Mouse (Mus musculus): ENCODE results near the gene Lamtor4. TPM values are rescaled to one million over a fixed set of nuclear protein-coding genes. Genes with fewer than 3 reads are reported as not detected.

The Lamtor4 gene
- polyA plus RNA-seq, 1 experiment from 2014 or later = 47.7 TPM

GRCm38 (mm10) chr5:138263260-138264206, 8.3 kb downstream of the Lamtor4 start, which contains the start of gene BC037034:
Gene BC037034, minus strand, starts transcription at chr5:138264033.
- Histone ChIP-seq H3K27ac (ENCODE audit: low read depth, low read length) (0 out of 2 replicates have a peak within 1 kb of the TSS, but pooled peaks have one; percentile 68), H3K36me3 (ENCODE audit: control insufficient read depth, insufficient read depth, low read length) (peaks cover 36% of the 10 kb centered on the region), H3K4me1 (ENCODE audit: control insufficient read depth, insufficient read depth, low read length) (peaks cover 11% of the 10 kb centered on the region), H3K9me3 (ENCODE audit: control insufficient read depth, low read length) (no peaks in the 10 kb centered on the region), H3K27me3 (ENCODE audit: control insufficient read depth, insufficient read depth, low read length) (no peaks in the 10 kb centered on the region), H3K4me3 (ENCODE audit: low read length) (peak within 1 kb of the TSS; percentile 81), H3K9ac (ENCODE audit: low read depth, low read length) (peak within 1 kb of the TSS; percentile 86), H3K4me2 (replicated peaks; ENCODE audit: low read depth, low read length) (peak within 1 kb of the TSS; percentile 87)
- under 1% methylated on average over 71 of the region's 71 CpGs for WGBS
- ATAC-seq (ENCODE audit: low FRiP score, low TSS enrichment) = peak; percentile 91

- H3K4me3 ChIP-seq (ENCODE audit: low read length) = peak overlapping the region; percentile 81
- H3K9ac ChIP-seq (ENCODE audit: low read depth, low read length) = peak overlapping the region; percentile 86
- H3K27ac ChIP-seq (ENCODE audit: low read depth, low read length) = no peak overlapping the region
- H3K4me2 ChIP-seq (replicated peaks; ENCODE audit: low read depth, low read length) = peak overlapping the region; percentile 87
- no peaks in the 10 kb centered on the region for H3K9me3 ChIP-seq (ENCODE audit: control insufficient read depth, low read length)
- no peaks in the 10 kb centered on the region for H3K27me3 ChIP-seq (ENCODE audit: control insufficient read depth, insufficient read depth, low read length)
- H3K36me3 ChIP-seq (ENCODE audit: control insufficient read depth, insufficient read depth, low read length) = peaks cover 29% of the 10 kb centered on the region
- 18% methylated on average over 6 of the region's 6 CpGs for WGBS
- peaks cover 11% of the 10 kb centered on the region for H3K4me1 ChIP-seq (ENCODE audit: control insufficient read depth, insufficient read depth, low read length)
- ATAC-seq (ENCODE audit: low FRiP score, low TSS enrichment) = no peak
These were observed 8.9 kb downstream of the Lamtor4 start for GRCm38 (mm10) chr5:138264207-138264578.

GRCm38 (mm10) chr5:138265712-138266111, 10.4 kb downstream of the Lamtor4 start:
- no peak overlapping the region for H3K9ac ChIP-seq (ENCODE audit: low read depth, low read length)
- H3K4me1 ChIP-seq (ENCODE audit: control insufficient read depth, insufficient read depth, low read length) = peaks cover 11% of the 10 kb centered on the region
- 92% methylated on average over 4 of the region's 4 CpGs for WGBS
- H3K4me3 ChIP-seq (ENCODE audit: low read length) = no peak overlapping the region
- no peak overlapping the region for H3K27ac ChIP-seq (ENCODE audit: low read depth, low read length)
- H3K27me3 ChIP-seq (ENCODE audit: control insufficient read depth, insufficient read depth, low read length) = no peaks in the 10 kb centered on the region
- no peak for ATAC-seq (ENCODE audit: low FRiP score, low TSS enrichment)
- H3K4me2 ChIP-seq (replicated peaks; ENCODE audit: low read depth, low read length) = no peak overlapping the region
- H3K9me3 ChIP-seq (ENCODE audit: control insufficient read depth, low read length) = no peaks in the 10 kb centered on the region
- H3K36me3 ChIP-seq (ENCODE audit: control insufficient read depth, insufficient read depth, low read length) = peaks cover 16% of the 10 kb centered on the region

- H3K27me3 ChIP-seq (ENCODE audit: control insufficient read depth, insufficient read depth, low read length) = no peaks in the 10 kb centered on the region
- peaks cover 14% of the 10 kb centered on the region for H3K4me1 ChIP-seq (ENCODE audit: control insufficient read depth, insufficient read depth, low read length)
- H3K27ac ChIP-seq (ENCODE audit: low read depth, low read length) = no peak overlapping the region
- no peak overlapping the region for H3K4me2 ChIP-seq (replicated peaks; ENCODE audit: low read depth, low read length)
- WGBS = 90% methylated on average over 3 of the region's 3 CpGs
- H3K9ac ChIP-seq (ENCODE audit: low read depth, low read length) = no peak overlapping the region
- no peak overlapping the region for H3K4me3 ChIP-seq (ENCODE audit: low read length)
- ATAC-seq (ENCODE audit: low FRiP score, low TSS enrichment) = no peak
- H3K9me3 ChIP-seq (ENCODE audit: control insufficient read depth, low read length) = no peaks in the 10 kb centered on the region
- H3K36me3 ChIP-seq (ENCODE audit: control insufficient read depth, insufficient read depth, low read length) = peaks cover 2% of the 10 kb centered on the region; the same call in 1 of the 2 replicates
These were observed 11.8 kb downstream of the Lamtor4 start for GRCm38 (mm10) chr5:138267114-138267513.

- Histone ChIP-seq H3K36me3 (ENCODE audit: control insufficient read depth, insufficient read depth, low read length) (no peaks in the 10 kb centered on the region; the same call in 1 of the 2 replicates), H3K27ac (ENCODE audit: low read depth, low read length) (no peak overlapping the region), H3K27me3 (ENCODE audit: control insufficient read depth, insufficient read depth, low read length) (no peaks in the 10 kb centered on the region), H3K4me3 (ENCODE audit: low read length) (no peak overlapping the region), H3K9ac (ENCODE audit: low read depth, low read length) (no peak overlapping the region), H3K4me1 (ENCODE audit: control insufficient read depth, insufficient read depth, low read length) (peaks cover 4% of the 10 kb centered on the region; the same call in 1 of the 2 replicates), H3K9me3 (ENCODE audit: control insufficient read depth, low read length) (no peaks in the 10 kb centered on the region), H3K4me2 (replicated peaks; ENCODE audit: low read depth, low read length) (no peak overlapping the region)
- no peak for ATAC-seq (ENCODE audit: low FRiP score, low TSS enrichment)
- WGBS = 81% methylated on average over 4 of the region's 4 CpGs
These were observed 13.7 kb downstream of the Lamtor4 start for GRCm38 (mm10) chr5:138268980-138269379.

GRCm38 (mm10) chr5:138271232-138271631, 15.9 kb downstream of the Lamtor4 start:
- no peaks in the 10 kb centered on the region for H3K27me3 ChIP-seq (ENCODE audit: control insufficient read depth, insufficient read depth, low read length)
- 68% methylated on average over 3 of the region's 3 CpGs for WGBS
- H3K9me3 ChIP-seq (ENCODE audit: control insufficient read depth, low read length) = no peaks in the 10 kb centered on the region
- no peak for ATAC-seq (ENCODE audit: low FRiP score, low TSS enrichment)
- no peak overlapping the region for H3K4me2 ChIP-seq (replicated peaks; ENCODE audit: low read depth, low read length)
- no peak overlapping the region for H3K4me3 ChIP-seq (ENCODE audit: low read length)
- no peaks in the 10 kb centered on the region; the same call in 1 of the 2 replicates for H3K36me3 ChIP-seq (ENCODE audit: control insufficient read depth, insufficient read depth, low read length)
- H3K4me1 ChIP-seq (ENCODE audit: control insufficient read depth, insufficient read depth, low read length) = peaks cover 18% of the 10 kb centered on the region
- H3K9ac ChIP-seq (ENCODE audit: low read depth, low read length) = no peak overlapping the region
- H3K27ac ChIP-seq (ENCODE audit: low read depth, low read length) = no peak overlapping the region

GRCm38 (mm10) chr5:138272409-138272923, 17.2 kb downstream of the Lamtor4 start, which contains the start of gene Gal3st4:
Gene Gal3st4, minus strand, starts transcription at chr5:138272840.
- Histone ChIP-seq H3K4me2 (replicated peaks; ENCODE audit: low read depth, low read length) (peak within 1 kb of the TSS; percentile 39), H3K27ac (ENCODE audit: low read depth, low read length) (peak within 1 kb of the TSS; percentile 69; the same call in 1 of the 2 replicates), H3K36me3 (ENCODE audit: control insufficient read depth, insufficient read depth, low read length) (peaks cover 12% of the 10 kb centered on the region), H3K4me3 (ENCODE audit: low read length) (peak within 1 kb of the TSS; percentile 20), H3K9ac (ENCODE audit: low read depth, low read length) (peak within 1 kb of the TSS; percentile 47; the same call in 1 of the 2 replicates), H3K4me1 (ENCODE audit: control insufficient read depth, insufficient read depth, low read length) (peaks cover 21% of the 10 kb centered on the region), H3K27me3 (ENCODE audit: control insufficient read depth, insufficient read depth, low read length) (no peaks in the 10 kb centered on the region), H3K9me3 (ENCODE audit: control insufficient read depth, low read length) (no peaks in the 10 kb centered on the region)
- ATAC-seq (ENCODE audit: low FRiP score, low TSS enrichment) = peak; percentile 51; the same call in 1 of the 2 replicates
- WGBS = 2% methylated on average over 12 of the region's 12 CpGs

- Histone ChIP-seq H3K36me3 (ENCODE audit: control insufficient read depth, insufficient read depth, low read length) (peaks cover 12% of the 10 kb centered on the region), H3K27me3 (ENCODE audit: control insufficient read depth, insufficient read depth, low read length) (no peaks in the 10 kb centered on the region)
These were observed 18.9 kb downstream of the Lamtor4 start for GRCm38 (mm10) chr5:138274186-138274585.

More at GRCm38 (mm10) chr5:138274186-138274585, 18.9 kb downstream of the Lamtor4 start:
- ATAC-seq (ENCODE audit: low FRiP score, low TSS enrichment) = no peak
- Histone ChIP-seq H3K9me3 (ENCODE audit: control insufficient read depth, low read length) (no peaks in the 10 kb centered on the region), H3K9ac (ENCODE audit: low read depth, low read length) (no peak overlapping the region), H3K4me2 (replicated peaks; ENCODE audit: low read depth, low read length) (no peak overlapping the region), H3K4me1 (ENCODE audit: control insufficient read depth, insufficient read depth, low read length) (peaks cover 30% of the 10 kb centered on the region), H3K4me3 (ENCODE audit: low read length) (no peak overlapping the region), H3K27ac (ENCODE audit: low read depth, low read length) (no peak overlapping the region)
- WGBS = 74% methylated on average over 8 of the region's 8 CpGs
